Mouse (Mus musculus) layer of hippocampus, adult 2 months (tissue): ENCODE results near the gene Akap10. TPM values are rescaled to one million over a fixed set of nuclear protein-coding genes. Genes with fewer than 3 reads are reported as not detected.

Experiments used
- DNase-seq, 2 experiments: peaks; one replicate each; pipeline ENCODE4 v3.0.0; 2022; ENCODE audit warnings: low spot score in 2 of 2
- H3K27ac ChIP-seq: fragments of 200-600 bp; 2 replicates; pipeline ENCODE4 v1.8.1; 2022
- H3K4me3 ChIP-seq: fragments of 200-600 bp; 2 replicates; pipeline ENCODE4 v1.8.1; 2022; ENCODE audit warnings: mild to moderate bottlenecking
- CTCF ChIP-seq: fragments of 200-600 bp; conservative IDR thresholded peaks from 2 replicates; pipeline ENCODE4 v1.8.1; 2022; ENCODE audit warnings: antibody characterized with exemption, mild to moderate bottlenecking, moderate library complexity
- total RNA-seq, 2 experiments: library from RNA; stranded (reverse); gene quantifications; 2 replicates each; pipeline ENCODE4 v1.2.3; 2021

Akap10 gene
- total RNA-seq, 2 experiments from 2014 or later: 32.7 to 37.0 TPM

GRCm38 (mm10) chr11:61919702-61920101, 10.3 kb downstream of the Akap10 start:
- peak overlapping the region; percentile 66 for H3K27ac ChIP-seq
- no peak for TF ChIP-seq CTCF
- DNase-seq: peak; percentile 18 to 54
- H3K4me3 ChIP-seq: no peak overlapping the region

- DNase-seq: no peak
- TF ChIP-seq CTCF: no peak
- Histone ChIP-seq H3K4me3 (no peak overlapping the region), H3K27ac (no peak overlapping the region)
Measured at GRCm38 (mm10) chr11:61908315-61908714, 21.7 kb downstream of the Akap10 start.

DNA sequence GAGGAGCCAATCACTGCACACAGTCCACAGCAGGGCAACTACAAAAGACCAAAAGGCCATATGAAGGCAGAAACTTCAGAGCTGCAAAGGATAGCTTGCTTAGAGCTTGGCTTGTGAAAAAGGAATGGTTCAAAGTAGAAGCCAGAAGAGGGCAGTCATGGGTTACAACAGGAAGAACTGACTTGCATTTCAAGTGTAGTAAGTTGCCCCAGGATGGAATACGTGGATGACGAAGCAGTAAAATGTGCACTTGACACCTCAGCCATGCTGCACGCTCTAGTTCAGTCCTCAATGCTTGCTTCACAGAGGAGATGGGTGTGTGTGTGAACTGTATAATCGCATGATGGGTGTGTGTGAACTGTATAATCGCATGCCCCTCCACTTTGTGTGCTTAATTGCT, 47.9 kb downstream of the Akap10 start:
- Histone ChIP-seq H3K4me3 (no peak overlapping the region), H3K27ac (no peak overlapping the region)
- DNase-seq: no peak
- peak; percentile 69 for TF ChIP-seq CTCF

GRCm38 (mm10) chr11:61879921-61880320, 50.1 kb downstream of the Akap10 start:
- H3K27ac ChIP-seq: no peak overlapping the region
- no peak overlapping the region for H3K4me3 ChIP-seq
- no peak for TF ChIP-seq CTCF
- no peak for DNase-seq

GRCm38 (mm10) chr11:61871881-61872280, 58.2 kb downstream of the Akap10 start:
- Histone ChIP-seq H3K4me3 (no peak overlapping the region), H3K27ac (no peak overlapping the region)
- no peak for TF ChIP-seq CTCF
- no peak for DNase-seq

- Histone ChIP-seq H3K4me3 (no peak overlapping the region), H3K27ac (no peak overlapping the region)
- TF ChIP-seq CTCF: no peak
- no peak for DNase-seq
Measured at GRCm38 (mm10) chr11:61866856-61867255, 63.2 kb downstream of the Akap10 start.

GRCm38 (mm10) chr11:61861781-61862547, 68.1 kb downstream of the Akap10 start:
- TF ChIP-seq CTCF: no peak
- Histone ChIP-seq H3K27ac (peak overlapping the region; percentile 39; the same call in 1 of the 2 replicates), H3K4me3 (no peak overlapping the region)
- no peak for DNase-seq

GRCm38 (mm10) chr11:61859316-61859715, 70.7 kb downstream of the Akap10 start:
- no peak overlapping the region for H3K27ac ChIP-seq
- DNase-seq: no peak
- TF ChIP-seq CTCF: no peak
- no peak overlapping the region for H3K4me3 ChIP-seq

DNA sequence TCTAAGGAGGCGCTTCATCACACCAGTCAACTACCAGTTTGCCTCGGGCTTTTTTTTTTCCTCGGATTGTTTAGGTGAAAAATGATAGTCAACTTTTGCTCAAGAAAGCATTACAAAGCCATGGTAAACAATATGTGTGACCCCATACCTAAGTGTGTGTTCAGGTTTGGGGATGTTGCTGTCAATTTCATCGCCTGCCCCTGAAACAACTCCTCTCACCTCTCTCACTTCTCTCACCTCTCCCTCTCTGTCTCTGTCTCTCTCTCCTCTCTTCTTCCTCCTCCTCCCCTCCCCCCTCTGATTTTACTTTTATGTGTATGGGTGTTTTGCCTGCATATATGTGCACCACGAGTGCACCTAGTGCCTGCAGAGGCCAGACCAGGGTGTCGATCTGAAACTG, 74.5 kb downstream of the Akap10 start:
- TF ChIP-seq CTCF: no peak
- peak overlapping the region; percentile 98 for H3K27ac ChIP-seq
- DNase-seq: no peak
- H3K4me3 ChIP-seq: peak overlapping the region; percentile 95

DNA sequence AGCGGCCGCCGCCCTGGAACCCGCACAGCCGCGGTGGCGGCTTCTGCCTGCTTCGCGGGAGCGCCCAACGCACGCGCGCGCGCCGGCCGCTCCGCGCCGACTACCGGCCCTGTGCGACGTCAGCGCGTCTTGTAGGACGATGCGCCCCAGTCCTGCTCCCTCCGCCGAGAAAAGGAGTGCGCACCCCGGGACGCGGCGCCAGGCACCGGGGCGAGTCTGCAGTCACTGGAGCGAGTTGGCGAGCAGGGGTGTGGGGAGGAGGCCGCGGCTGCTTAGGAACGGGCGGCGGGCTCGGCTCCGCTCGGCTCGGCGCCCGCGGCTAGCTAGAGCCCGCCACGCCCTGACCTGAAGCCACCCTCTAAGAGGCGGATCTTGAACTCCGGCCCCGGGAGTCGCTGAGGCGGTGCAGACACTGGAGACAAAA, 75.1 kb downstream of the Akap10 start, which contains the start of gene Ulk2:
TSS of gene Ulk2 (minus strand) at position 86 of the 424 bp plus-strand sequence.
- DNase-seq: peak; percentile 85 to 89
- H3K4me3 ChIP-seq: peak within 1 kb of the TSS; percentile 95
- H3K27ac ChIP-seq: peak within 1 kb of the TSS; percentile 98
- TF ChIP-seq CTCF: no peak

GRCm38 (mm10) chr11:61854211-61854987, 75.7 kb downstream of the Akap10 start:
- peak overlapping the region; percentile 98 for H3K27ac ChIP-seq
- peak; percentile 69 to 83 for DNase-seq
- peak; percentile 73 for TF ChIP-seq CTCF
- peak overlapping the region; percentile 95 for H3K4me3 ChIP-seq

DNA sequence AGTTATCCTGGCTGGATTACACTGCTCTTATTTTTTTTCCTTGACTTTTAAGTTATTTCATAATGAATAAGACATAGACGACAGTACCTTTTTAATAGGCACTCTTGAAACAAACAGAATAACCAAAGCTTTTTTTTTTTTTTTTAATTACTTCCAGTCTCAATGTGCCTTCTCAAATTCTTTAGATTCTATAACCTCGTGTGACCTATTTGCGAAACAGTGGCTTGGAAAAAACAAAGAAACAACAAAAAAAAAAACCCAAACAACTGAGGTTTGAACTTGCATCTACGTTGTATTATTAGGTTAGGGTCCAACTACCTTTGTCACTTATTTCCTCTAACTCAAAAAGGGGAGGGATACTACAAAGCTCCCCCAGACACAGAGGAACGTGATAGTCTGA, 76.4 kb downstream of the Akap10 start:
- no peak for TF ChIP-seq CTCF

GRCm38 (mm10) chr11:61852916-61853315, 77.1 kb downstream of the Akap10 start:
- Histone ChIP-seq H3K27ac (no peak overlapping the region), H3K4me3 (peak overlapping the region; percentile 95)
- no peak for DNase-seq
- TF ChIP-seq CTCF: no peak

More for the DNA sequence above, 76.4 kb downstream of the Akap10 start:
- DNase-seq: no peak
- Histone ChIP-seq H3K4me3 (peak overlapping the region; percentile 95), H3K27ac (peak overlapping the region; percentile 98)

DNA sequence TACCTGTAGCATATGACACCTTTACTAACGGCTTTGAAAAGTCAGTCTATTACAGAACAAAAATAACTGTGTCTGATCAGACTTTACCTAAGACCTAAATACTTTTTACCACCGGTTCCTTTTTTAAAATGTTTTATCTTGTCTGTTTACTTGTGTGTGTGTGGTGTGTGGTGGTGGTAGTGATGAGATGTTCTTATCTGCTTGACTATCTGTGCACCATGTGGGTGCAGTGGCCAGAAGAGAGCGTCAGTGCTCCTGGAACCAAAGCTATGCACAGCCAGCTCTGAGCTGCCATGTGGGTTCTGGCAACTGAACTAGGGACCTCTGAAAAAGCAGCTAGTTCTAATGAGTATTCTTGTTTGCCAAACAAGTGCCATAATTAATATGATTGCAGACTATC, 78.9 kb downstream of the Akap10 start:
- peak; percentile 32 for TF ChIP-seq CTCF
- Histone ChIP-seq H3K4me3 (no peak overlapping the region), H3K27ac (no peak overlapping the region)
- no peak for DNase-seq
